Mouse (Mus musculus): ENCODE measurements around the gene Robo2.

The Robo2 gene

GRCm38 (mm10) chr16:74411481-74412251, at the start of gene Robo2:
Gene Robo2, minus strand, starts transcription at chr16:74411825.
- peak; percentile 37 for DNase-seq

GRCm38 (mm10) chr16:74458138-74458537, 46.5 kb upstream of the Robo2 start:
- DNase-seq = no peak

GRCm38 (mm10) chr16:74457736-74458135, 46.1 kb upstream of the Robo2 start:
- DNase-seq = no peak

- DNase-seq = no peak
Measured at GRCm38 (mm10) chr16:74456808-74457470, 45.3 kb upstream of the Robo2 start.

GRCm38 (mm10) chr16:74455179-74455578, 43.6 kb upstream of the Robo2 start:
- DNase-seq = no peak

GRCm38 (mm10) chr16:74448025-74448424, 36.4 kb upstream of the Robo2 start:
- no peak for DNase-seq

- no peak for DNase-seq
Measured at GRCm38 (mm10) chr16:74427071-74427470, 15.4 kb upstream of the Robo2 start.

GRCm38 (mm10) chr16:74420324-74420723, 8.7 kb upstream of the Robo2 start:
- DNase-seq = no peak

GRCm38 (mm10) chr16:74412471-74413291, 1.1 kb upstream of the Robo2 start:
- DNase-seq = peak; percentile 46

GRCm38 (mm10) chr16:74411021-74411420, 604 bp downstream of the Robo2 start:
- no peak for DNase-seq

- DNase-seq = no peak
Measured at GRCm38 (mm10) chr16:74410125-74410524, 1.5 kb downstream of the Robo2 start.

GRCm38 (mm10) chr16:74409548-74409947, 2.1 kb downstream of the Robo2 start:
- no peak for DNase-seq

- no peak for DNase-seq
Measured at GRCm38 (mm10) chr16:74408566-74408965, 3.1 kb downstream of the Robo2 start.

GRCm38 (mm10) chr16:74397291-74397690, 14.3 kb downstream of the Robo2 start:
- no peak for DNase-seq

- DNase-seq = no peak
Measured at GRCm38 (mm10) chr16:74395678-74396077, 15.9 kb downstream of the Robo2 start.

- DNase-seq = no peak
Measured at GRCm38 (mm10) chr16:74379458-74379857, 32.2 kb downstream of the Robo2 start.

- DNase-seq = no peak
Measured at GRCm38 (mm10) chr16:74375342-74375940, 36.2 kb downstream of the Robo2 start.

- DNase-seq = no peak
Measured at GRCm38 (mm10) chr16:74374540-74374939, 37.1 kb downstream of the Robo2 start.

- DNase-seq = no peak
Measured at GRCm38 (mm10) chr16:74373407-74373806, 38.2 kb downstream of the Robo2 start.

- no peak for DNase-seq
Measured at GRCm38 (mm10) chr16:74372876-74373275, 38.7 kb downstream of the Robo2 start.

- DNase-seq = no peak
Measured at GRCm38 (mm10) chr16:74348437-74348836, 63.2 kb downstream of the Robo2 start.

- DNase-seq = no peak
Measured at GRCm38 (mm10) chr16:74338969-74339630, 72.5 kb downstream of the Robo2 start.
